Mouse (Mus musculus): ENCODE results near the gene Ldlr. TPM values are rescaled to one million over a fixed set of nuclear protein-coding genes. Genes with fewer than 3 reads are reported as not detected.
A peak's percentile ranks its signal among the peaks of the same experiment; 100 is the strongest.
"Not testable (repeated sequence)": the region's sequence is repeated elsewhere in the genome, so short reads cannot be mapped to it uniquely, and the experiment has no call there.

The Ldlr gene
- polyA plus RNA-seq, 1 experiment from 2014 or later, result 30.8 TPM

DNA sequence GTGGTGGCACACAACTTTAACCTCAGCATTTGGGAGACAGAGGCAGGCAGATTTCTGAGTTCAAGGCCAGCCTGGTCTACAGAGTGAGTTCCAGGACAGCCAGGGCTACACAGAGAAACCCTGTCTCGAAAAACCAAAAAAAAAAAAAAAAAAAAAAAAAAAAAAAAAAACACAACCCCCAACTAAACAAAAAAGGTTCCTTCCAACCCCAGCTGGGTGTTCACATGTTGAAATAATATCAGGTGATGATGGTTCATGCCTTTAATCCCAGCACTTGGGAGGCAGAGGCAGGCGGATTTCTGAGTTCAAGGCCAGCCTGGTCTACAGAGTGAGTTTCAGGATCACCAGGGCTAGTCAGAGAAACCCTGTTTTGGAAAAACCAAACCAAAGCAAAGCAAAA lies 63.0 kb downstream of the Ldlr start:
- H3K4me3 ChIP-seq; H3K27me3 ChIP-seq; ATAC-seq (ENCODE audit: low FRiP score, low read depth); H3K4me2 ChIP-seq (replicated peaks); H3K9me3 ChIP-seq; H3K27ac ChIP-seq; H3K9ac ChIP-seq: not testable (repeated sequence)
- peaks cover 83% of the 10 kb centered on the region for H3K36me3 ChIP-seq
- WGBS, result 84% methylated on average over 2 of the region's 2 CpGs
- H3K4me1 ChIP-seq, result peaks cover 23% of the 10 kb centered on the region

DNA sequence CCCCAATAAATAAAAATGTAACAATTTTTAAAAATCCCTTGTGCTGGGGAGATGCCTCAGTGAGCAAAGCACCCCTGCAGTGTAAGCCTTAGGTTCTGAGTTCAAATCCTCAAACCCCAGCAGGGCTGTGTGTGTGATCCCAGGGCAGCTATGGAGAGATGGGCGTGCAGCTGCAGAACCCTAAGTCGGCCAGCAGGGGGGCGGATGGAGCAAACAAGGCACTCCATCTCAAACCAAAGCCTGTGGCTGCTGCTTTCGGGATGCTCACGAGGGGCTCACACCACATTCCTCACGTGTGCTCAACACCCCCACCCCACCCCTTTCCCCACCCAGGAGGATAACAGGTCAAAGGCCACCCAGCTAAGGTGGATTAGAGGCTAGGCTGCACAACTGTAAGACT lies 63.6 kb downstream of the Ldlr start:
- Histone ChIP-seq H3K27me3 (no peaks in the 10 kb centered on the region), H3K4me1 (peaks cover 27% of the 10 kb centered on the region), H3K27ac (peak overlapping the region; percentile 22; the same call in 1 of the 2 replicates), H3K4me3 (no peak overlapping the region), H3K36me3 (peaks cover 83% of the 10 kb centered on the region), H3K4me2 (replicated peaks) (no peak overlapping the region; the same call in 1 of the 2 replicates), H3K9me3 (no peaks in the 10 kb centered on the region), H3K9ac (0 out of 2 replicates have a peak overlapping the region, but pooled peaks have one; percentile 31)
- 13% methylated on average over 6 of the region's 6 CpGs for WGBS
- peak; percentile 45; the same call in 1 of the 2 replicates for ATAC-seq (ENCODE audit: low FRiP score, low read depth)

DNA sequence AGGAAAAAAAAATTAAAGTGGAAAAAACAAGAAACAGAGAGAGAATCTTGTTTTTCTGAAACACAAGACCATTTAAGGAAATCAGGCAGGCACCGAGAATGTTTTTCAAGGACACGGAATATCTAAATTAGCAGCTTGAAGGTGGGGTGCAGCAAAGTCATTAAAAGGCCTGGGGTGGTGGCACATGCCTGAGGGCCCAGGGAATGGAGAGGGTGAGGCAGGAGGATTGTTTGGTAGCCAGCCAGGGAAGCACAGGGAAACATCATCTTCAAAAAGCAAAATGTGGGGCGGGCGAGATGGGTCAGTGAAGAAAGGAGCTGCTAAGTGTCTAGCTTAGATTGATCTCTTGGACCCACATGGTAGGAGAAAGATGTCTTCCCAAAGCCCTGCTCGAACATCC lies 64.4 kb downstream of the Ldlr start:
- 59% methylated on average over 5 of the region's 5 CpGs for whole genome bisulfite sequencing

DNA sequence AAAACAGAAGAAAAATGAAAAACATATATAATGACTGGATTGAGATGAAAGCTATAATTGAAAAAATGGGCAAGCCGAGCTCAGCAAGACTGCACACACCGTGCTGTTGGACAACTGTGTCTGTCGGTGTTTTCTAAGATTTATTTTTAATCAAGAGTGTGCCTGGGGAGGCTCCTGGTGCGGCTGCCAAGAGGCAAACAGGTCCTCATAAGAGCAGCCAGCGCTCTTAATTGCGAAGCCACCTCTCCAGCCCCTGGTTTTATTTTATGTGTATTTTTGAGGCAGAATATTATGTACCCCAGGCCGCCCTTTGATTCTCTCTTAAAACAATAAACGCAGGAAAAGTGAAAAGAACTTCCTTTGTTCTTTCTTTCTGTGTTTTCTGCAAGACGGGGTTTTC lies 65.0 kb downstream of the Ldlr start:
- Histone ChIP-seq H3K4me3 (no peak overlapping the region), H3K36me3 (peaks cover 87% of the 10 kb centered on the region), H3K9ac (no peak overlapping the region), H3K9me3 (no peaks in the 10 kb centered on the region), H3K4me2 (replicated peaks) (no peak overlapping the region), H3K27me3 (no peaks in the 10 kb centered on the region), H3K4me1 (peaks cover 33% of the 10 kb centered on the region), H3K27ac (no peak overlapping the region; the same call in 1 of the 2 replicates)
- no peak for ATAC-seq (ENCODE audit: low FRiP score, low read depth)
- 49% methylated on average over 9 of the region's 9 CpGs for WGBS

More for the DNA sequence above, 64.4 kb downstream of the Ldlr start:
- Histone ChIP-seq H3K9me3 (no peaks in the 10 kb centered on the region), H3K27ac (peak overlapping the region; percentile 22), H3K4me2 (replicated peaks) (no peak overlapping the region), H3K36me3 (peaks cover 84% of the 10 kb centered on the region), H3K27me3 (no peaks in the 10 kb centered on the region), H3K4me3 (no peak overlapping the region), H3K9ac (peak overlapping the region; percentile 31; the same call in 1 of the 2 replicates), H3K4me1 (peaks cover 28% of the 10 kb centered on the region)
- ATAC-seq (ENCODE audit: low FRiP score, low read depth), result no peak

DNA sequence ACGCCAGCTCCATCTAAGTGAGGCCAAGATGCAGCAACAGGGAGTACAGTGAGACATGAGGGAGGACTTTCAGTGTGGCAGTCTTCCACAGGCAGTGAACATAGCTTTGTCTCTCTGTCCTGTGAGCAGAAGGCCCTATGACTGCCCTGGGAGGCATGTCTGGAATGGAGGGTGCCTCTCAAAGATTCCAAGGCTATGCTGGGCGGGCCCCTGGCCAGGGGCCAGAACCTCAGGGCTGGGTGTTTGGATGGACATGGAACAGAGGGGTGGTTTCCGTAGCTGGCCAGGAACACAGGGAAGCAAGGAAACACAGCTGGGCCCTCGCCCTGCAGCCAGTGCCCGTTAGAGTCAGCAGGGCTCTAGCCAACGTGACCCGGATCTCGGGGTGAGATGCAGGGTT lies 68.6 kb downstream of the Ldlr start:
- WGBS, result 84% methylated on average over 8 of the region's 8 CpGs
- Histone ChIP-seq H3K4me3 (no peak overlapping the region), H3K9me3 (no peaks in the 10 kb centered on the region), H3K9ac (no peak overlapping the region), H3K27ac (no peak overlapping the region), H3K36me3 (peaks cover 84% of the 10 kb centered on the region), H3K27me3 (no peaks in the 10 kb centered on the region), H3K4me1 (peaks cover 55% of the 10 kb centered on the region), H3K4me2 (replicated peaks) (no peak overlapping the region)
- no peak for ATAC-seq (ENCODE audit: low FRiP score, low read depth)

DNA sequence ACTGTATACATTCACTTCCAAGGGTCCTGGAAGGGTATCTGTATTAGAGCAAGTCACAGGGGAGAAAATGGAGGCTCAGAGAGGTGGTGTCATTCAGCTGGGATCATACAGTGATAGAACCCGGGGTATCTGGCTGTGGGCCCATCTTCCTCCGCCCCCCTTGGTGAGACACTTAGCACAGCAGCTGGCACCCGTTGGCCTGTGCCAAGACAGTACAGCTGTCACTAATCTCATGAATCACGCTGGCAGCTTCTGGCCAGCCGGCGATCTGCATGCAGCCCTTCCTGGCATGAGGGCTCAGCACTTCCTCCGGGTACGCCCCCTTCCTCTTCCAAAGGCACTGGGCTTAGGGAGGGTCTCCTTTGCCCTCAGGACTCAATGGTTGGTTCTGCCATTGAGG lies 69.4 kb downstream of the Ldlr start:
- H3K4me2 ChIP-seq (replicated peaks), result 0 out of 2 replicates have a peak overlapping the region, but pooled peaks have one; percentile 3
- WGBS, result 73% methylated on average over 8 of the region's 8 CpGs
- no peak overlapping the region for H3K27ac ChIP-seq
- H3K27me3 ChIP-seq, result no peaks in the 10 kb centered on the region
- H3K9me3 ChIP-seq, result no peaks in the 10 kb centered on the region
- peaks cover 83% of the 10 kb centered on the region for H3K36me3 ChIP-seq
- no peak overlapping the region for H3K4me3 ChIP-seq
- H3K9ac ChIP-seq, result no peak overlapping the region
- H3K4me1 ChIP-seq, result peaks cover 56% of the 10 kb centered on the region
- no peak for ATAC-seq (ENCODE audit: low FRiP score, low read depth)

DNA sequence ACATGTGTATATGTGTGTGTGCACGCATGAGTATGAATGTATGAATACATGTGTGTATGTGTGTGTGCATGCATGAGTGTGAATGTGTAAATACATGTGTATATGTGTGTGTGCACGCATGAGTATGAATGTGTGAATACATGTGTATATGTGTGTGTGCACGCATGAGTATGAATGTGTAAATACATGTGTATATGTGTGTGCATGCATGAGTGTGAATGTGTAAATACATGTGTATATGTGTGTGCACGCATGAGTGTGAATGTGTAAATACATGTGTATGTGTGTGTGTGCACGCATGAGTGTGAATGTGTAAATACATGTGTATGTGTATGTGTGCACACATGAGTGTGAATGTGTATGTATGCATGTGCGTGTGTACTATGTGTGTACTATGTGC lies 70.2 kb downstream of the Ldlr start:
- H3K4me3 ChIP-seq; H3K9ac ChIP-seq; H3K4me2 ChIP-seq (replicated peaks); ATAC-seq (ENCODE audit: low FRiP score, low read depth); H3K27ac ChIP-seq; H3K27me3 ChIP-seq; H3K9me3 ChIP-seq: not testable (repeated sequence)
- 94% methylated on average over 6 of the region's 6 CpGs for WGBS
- peaks cover 47% of the 10 kb centered on the region for H3K4me1 ChIP-seq
- peaks cover 75% of the 10 kb centered on the region for H3K36me3 ChIP-seq

DNA sequence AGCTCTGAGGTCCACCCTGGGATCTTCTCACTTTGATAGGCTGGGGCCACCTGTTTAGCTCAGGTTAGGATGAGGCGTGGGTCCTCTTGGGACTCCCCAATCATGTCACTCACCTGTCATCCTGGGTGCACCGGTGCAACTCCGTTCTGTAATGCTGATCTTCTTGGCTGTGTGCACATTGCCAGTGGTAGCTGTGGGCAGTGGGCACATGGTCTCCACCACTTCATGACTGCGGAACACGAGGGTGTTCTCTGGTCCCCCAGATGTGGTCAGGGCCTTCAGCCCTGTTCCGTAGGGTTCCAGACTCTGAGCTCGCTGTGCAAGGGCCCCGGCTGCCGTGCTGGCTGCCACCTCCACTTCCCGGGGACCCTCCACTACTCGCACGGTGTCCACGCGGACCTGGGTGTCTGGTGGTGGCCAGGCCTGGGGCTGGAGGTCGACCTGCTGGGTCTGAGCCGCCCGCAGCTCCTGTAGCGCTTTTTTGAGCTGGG lies 71.1 kb downstream of the Ldlr start:
- 96% methylated on average over 18 of the region's 18 CpGs for WGBS
- no peak for ATAC-seq (ENCODE audit: low FRiP score, low read depth)
- Histone ChIP-seq H3K27me3 (no peaks in the 10 kb centered on the region), H3K27ac (no peak overlapping the region), H3K4me3 (no peak overlapping the region), H3K36me3 (peaks cover 66% of the 10 kb centered on the region), H3K9ac (no peak overlapping the region), H3K4me2 (replicated peaks) (no peak overlapping the region), H3K4me1 (peaks cover 46% of the 10 kb centered on the region), H3K9me3 (no peaks in the 10 kb centered on the region)

DNA sequence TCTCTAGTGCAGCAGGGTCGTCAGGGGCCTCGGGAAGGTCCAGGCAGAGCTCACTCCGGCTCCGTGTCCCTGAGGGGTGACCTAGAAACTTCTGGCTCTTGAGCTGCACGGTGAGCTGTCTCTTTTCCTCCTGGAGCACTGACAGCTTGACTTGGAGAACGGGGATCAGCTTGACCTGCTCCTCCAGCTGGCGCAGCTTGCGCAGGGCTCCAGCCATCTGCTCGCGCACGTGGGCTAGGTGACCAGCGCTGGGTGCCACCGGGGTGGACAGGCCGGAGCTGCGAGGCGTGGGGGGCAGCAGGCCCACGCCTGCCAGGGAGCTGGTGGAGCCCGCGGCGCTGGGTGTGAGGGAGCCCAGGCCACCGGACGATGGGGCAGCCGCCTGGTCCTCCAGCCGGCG lies 71.6 kb downstream of the Ldlr start:
- no peak overlapping the region for H3K4me2 ChIP-seq (replicated peaks)
- no peak overlapping the region for H3K4me3 ChIP-seq
- no peak for ATAC-seq (ENCODE audit: low FRiP score, low read depth)
- H3K9ac ChIP-seq, result no peak overlapping the region
- H3K36me3 ChIP-seq, result peaks cover 60% of the 10 kb centered on the region
- H3K4me1 ChIP-seq, result peaks cover 46% of the 10 kb centered on the region
- no peaks in the 10 kb centered on the region for H3K9me3 ChIP-seq
- 94% methylated on average over 25 of the region's 25 CpGs for whole genome bisulfite sequencing
- H3K27ac ChIP-seq, result no peak overlapping the region
- H3K27me3 ChIP-seq, result no peaks in the 10 kb centered on the region

DNA sequence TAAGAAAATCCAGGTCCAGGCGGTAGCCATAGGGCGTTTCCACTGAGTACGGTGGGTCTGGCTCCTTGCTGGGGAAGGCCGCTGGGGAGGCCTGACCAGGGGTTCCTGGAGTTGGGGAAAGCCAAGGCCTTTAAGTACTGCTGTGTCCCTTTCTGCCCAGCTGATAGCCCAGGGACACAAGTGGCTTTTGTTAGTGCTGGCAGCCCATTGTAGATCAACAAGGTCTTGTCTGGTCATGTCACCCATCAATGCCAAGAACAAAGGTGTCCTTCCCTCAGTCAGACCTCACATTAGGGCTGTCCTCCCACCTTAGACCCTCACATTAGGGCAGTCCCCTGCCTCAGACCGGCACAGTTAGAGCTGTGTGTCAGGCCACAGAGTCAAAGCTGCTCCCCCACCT lies 72.3 kb downstream of the Ldlr start:
- peak overlapping the region; percentile 67; the same call in 1 of the 2 replicates for H3K27ac ChIP-seq
- H3K9ac ChIP-seq, result peak overlapping the region; percentile 93
- H3K4me3 ChIP-seq, result no peak overlapping the region; the same call in 1 of the 2 replicates
- H3K36me3 ChIP-seq, result peaks cover 56% of the 10 kb centered on the region
- H3K4me1 ChIP-seq, result peaks cover 46% of the 10 kb centered on the region
- no peaks in the 10 kb centered on the region for H3K27me3 ChIP-seq
- H3K4me2 ChIP-seq (replicated peaks), result peak overlapping the region; percentile 69
- WGBS, result 77% methylated on average over 5 of the region's 5 CpGs
- no peak for ATAC-seq (ENCODE audit: low FRiP score, low read depth)
- H3K9me3 ChIP-seq, result no peaks in the 10 kb centered on the region

DNA sequence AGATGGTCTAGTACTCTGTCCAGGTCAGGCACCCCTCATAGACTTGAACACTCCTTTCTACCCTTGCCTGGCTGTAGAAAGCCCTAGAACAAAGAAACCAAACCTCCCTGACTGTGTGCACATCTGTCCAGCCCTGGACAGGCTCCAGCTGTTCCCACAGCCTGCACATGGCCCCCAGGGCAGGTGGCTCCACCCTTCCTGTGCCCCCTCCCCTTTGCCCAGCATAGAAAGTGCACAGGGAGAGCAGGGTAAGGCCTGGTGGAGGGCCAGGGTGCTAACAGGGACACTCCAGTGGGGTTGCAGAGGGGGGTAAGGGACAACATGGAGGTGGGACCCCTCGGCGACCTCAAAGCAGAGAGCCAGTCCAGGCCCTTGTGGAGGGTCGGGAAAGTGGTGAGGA lies 73.0 kb downstream of the Ldlr start:
- ATAC-seq (ENCODE audit: low FRiP score, low read depth), result no peak
- Histone ChIP-seq H3K4me3 (peak overlapping the region; percentile 94), H3K9me3 (no peaks in the 10 kb centered on the region), H3K9ac (peak overlapping the region; percentile 93), H3K4me1 (peaks cover 46% of the 10 kb centered on the region), H3K27ac (peak overlapping the region; percentile 67; the same call in 1 of the 2 replicates), H3K4me2 (replicated peaks) (peak overlapping the region; percentile 69), H3K27me3 (no peaks in the 10 kb centered on the region), H3K36me3 (peaks cover 56% of the 10 kb centered on the region)
- WGBS, result 43% methylated on average over 3 of the region's 3 CpGs

DNA sequence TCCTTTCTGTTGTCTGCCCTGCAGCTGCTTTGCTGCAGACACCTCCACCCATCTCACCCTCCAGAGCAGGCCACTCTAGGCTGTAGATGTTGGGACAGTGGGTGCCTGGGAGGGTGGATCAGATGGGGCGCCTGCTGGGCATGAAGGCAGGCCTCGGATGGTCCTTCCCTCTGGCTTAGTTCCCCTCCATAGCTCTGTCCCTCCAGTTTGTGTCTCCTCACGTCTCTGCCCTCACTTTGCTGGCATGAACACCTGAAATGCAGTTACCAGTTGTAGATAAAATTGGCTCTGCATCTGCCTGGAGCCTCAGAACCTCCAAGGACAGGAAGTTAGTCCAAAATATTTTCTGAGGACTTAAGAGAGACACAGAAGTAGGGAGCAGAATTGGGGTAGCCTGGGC lies 73.6 kb downstream of the Ldlr start:
- Histone ChIP-seq H3K9me3 (no peaks in the 10 kb centered on the region), H3K4me1 (peaks cover 41% of the 10 kb centered on the region), H3K4me2 (replicated peaks) (peak overlapping the region; percentile 69), H3K9ac (peak overlapping the region; percentile 93), H3K36me3 (peaks cover 56% of the 10 kb centered on the region), H3K27ac (peak overlapping the region; percentile 95; the same call in 1 of the 2 replicates), H3K4me3 (peak overlapping the region; percentile 94), H3K27me3 (no peaks in the 10 kb centered on the region)
- 54% methylated on average over 3 of the region's 3 CpGs for WGBS
- ATAC-seq (ENCODE audit: low FRiP score, low read depth), result no peak

DNA sequence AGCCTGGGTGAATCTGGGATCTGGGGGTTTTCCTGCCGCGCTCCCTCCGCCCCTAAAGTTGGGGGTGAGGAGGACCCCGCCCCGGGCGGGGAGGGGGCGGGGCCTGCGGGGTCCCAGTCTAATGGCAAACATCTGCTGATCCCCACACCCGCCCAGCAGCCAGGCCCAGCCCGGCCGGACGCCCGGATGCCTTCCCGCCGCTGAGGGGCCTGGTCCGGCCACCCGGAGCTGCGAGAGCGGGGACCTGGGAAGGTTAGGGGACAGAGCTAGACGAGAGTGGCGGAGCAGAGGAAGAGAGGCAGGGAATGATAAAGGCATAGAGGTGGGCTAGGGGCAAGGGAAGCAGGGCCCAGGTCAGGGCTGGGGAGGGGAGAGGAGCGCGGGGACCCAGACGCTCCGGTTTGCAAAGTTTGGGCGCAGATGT lies 74.7 kb downstream of the Ldlr start:
- peak overlapping the region; percentile 94 for H3K4me3 ChIP-seq
- peaks cover 31% of the 10 kb centered on the region for H3K4me1 ChIP-seq
- H3K36me3 ChIP-seq, result peaks cover 56% of the 10 kb centered on the region
- peak overlapping the region; percentile 95 for H3K27ac ChIP-seq
- under 1% methylated on average over 26 of the region's 26 CpGs for WGBS
- ATAC-seq (ENCODE audit: low FRiP score, low read depth), result peak; percentile 77
- peak overlapping the region; percentile 69 for H3K4me2 ChIP-seq (replicated peaks)
- no peaks in the 10 kb centered on the region for H3K9me3 ChIP-seq
- no peaks in the 10 kb centered on the region for H3K27me3 ChIP-seq
- H3K9ac ChIP-seq, result peak overlapping the region; percentile 93

Data from limb, embryonic 13.5 days (tissue).